Mouse (Mus musculus) midbrain, embryonic 10.5 days (tissue): ENCODE measurements around the gene Brd4. TPM values are rescaled to one million over a fixed set of nuclear protein-coding genes. Genes with fewer than 3 reads are reported as not detected.

Source experiments
- DNase-seq: peaks from one replicate; pipeline ENCODE4 v3.0.0-alpha.2; 2017; ENCODE audit warnings: low spot score
- H3K27ac ChIP-seq: fragments of 300-500 bp; sonication (generic); replicated peaks from 2 replicates; pipeline ENCODE4 v1.5.1; 2016; ENCODE audit warnings: mild to moderate bottlenecking
- H3K27me3 ChIP-seq: fragments of 300-500 bp; sonication (generic); 2 replicates; pipeline ENCODE4 v1.6.1; 2016; ENCODE audit warnings: low read depth, mild to moderate bottlenecking; ENCODE audit not compliant: poor library complexity, severe bottlenecking
- H3K36me3 ChIP-seq: fragments of 300-500 bp; sonication (generic); 2 replicates; pipeline ENCODE4 v1.6.1; 2016; ENCODE audit warnings: mild to moderate bottlenecking, moderate library complexity
- H3K4me1 ChIP-seq: fragments of 300-500 bp; sonication (generic); 2 replicates; pipeline ENCODE4 v1.6.1; 2016
- H3K4me3 ChIP-seq: fragments of 300-500 bp; sonication (generic); 2 replicates; pipeline ENCODE4 v1.5.1; 2016; ENCODE audit warnings: mild to moderate bottlenecking, moderate library complexity
- H3K9me3 ChIP-seq: fragments of 300-500 bp; sonication (generic); replicated peaks from 2 replicates; pipeline ENCODE4 v1.6.1; 2016; ENCODE audit warnings: mild to moderate bottlenecking
- WGBS: fragments of 180-500 bp; shearing (Covaris S2); methylation state at CpG from one replicate; pipeline ENCODE4 v1.1.7; 2016; 5-methylcytosine and 5-hydroxymethylcytosine counted together
- polyA plus RNA-seq: library from polyadenylated mRNA; unstranded; fragments of >200 nt; fragmentation: Nextera tagmentation; extraction: Ambion mirVana; gene quantifications from 2 replicates; pipeline ENCODE4 v1.2.1, GENCODE M21; 2016

Brd4 gene
- polyA plus RNA-seq, 1 experiment from 2014 or later: 110 TPM

GRCm38 (mm10) chr17:32312801-32313200 is 28.3 kb upstream of the Brd4 start:
- Histone ChIP-seq H3K9me3 (no peaks in the 10 kb centered on the region), H3K4me1 (no peaks in the 10 kb centered on the region), H3K4me3 (no peak overlapping the region), H3K36me3 (peaks cover 100% of the 10 kb centered on the region), H3K27ac (no peak overlapping the region), H3K27me3 (no peaks in the 10 kb centered on the region)
- DNase-seq: no peak
- 95% methylated on average over 8 of the region's 8 CpGs for WGBS

DNA sequence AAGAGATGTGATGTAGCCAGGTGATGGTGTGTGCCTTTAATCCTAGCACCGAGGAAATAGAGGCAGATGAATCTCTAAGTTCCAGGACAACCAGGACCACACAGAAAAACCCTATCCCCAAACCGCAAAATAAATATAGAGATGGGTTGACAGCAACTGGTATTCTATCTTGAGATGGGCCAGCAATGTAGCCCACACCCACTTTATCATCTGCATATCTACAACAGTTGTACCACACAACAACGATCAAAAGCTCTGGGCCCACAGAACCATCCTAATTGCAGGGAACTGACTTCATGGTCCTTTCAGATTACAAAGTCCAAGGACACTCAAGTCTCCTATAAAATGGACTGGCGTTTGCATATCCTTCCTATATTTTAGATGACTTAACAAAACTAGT is 23.4 kb upstream of the Brd4 start:
- H3K4me1 ChIP-seq: no peaks in the 10 kb centered on the region
- peaks cover 100% of the 10 kb centered on the region for H3K36me3 ChIP-seq
- H3K27me3 ChIP-seq: no peaks in the 10 kb centered on the region
- no peak overlapping the region for H3K4me3 ChIP-seq
- H3K9me3 ChIP-seq: no peaks in the 10 kb centered on the region
- no peak for DNase-seq
- no peak overlapping the region for H3K27ac ChIP-seq
- 97% methylated on average over 4 of the region's 4 CpGs for WGBS

- no peak overlapping the region for H3K4me3 ChIP-seq
- WGBS: 90% methylated on average over 1 of the region's 1 CpGs
- peaks cover 16% of the 10 kb centered on the region for H3K36me3 ChIP-seq
- no peaks in the 10 kb centered on the region for H3K4me1 ChIP-seq
- H3K27ac ChIP-seq: no peak overlapping the region
- DNase-seq: no peak
- no peaks in the 10 kb centered on the region for H3K27me3 ChIP-seq
- H3K9me3 ChIP-seq: no peaks in the 10 kb centered on the region
Measured at GRCm38 (mm10) chr17:32298125-32298524, 13.6 kb upstream of the Brd4 start.

GRCm38 (mm10) chr17:32295901-32296300 is 11.4 kb upstream of the Brd4 start:
- Histone ChIP-seq H3K36me3 (0 out of 2 replicates have a peak, but pooled peaks cover under 1% of the 10 kb centered on the region), H3K27me3 (no peaks in the 10 kb centered on the region), H3K4me3 (no peak overlapping the region), H3K4me1 (no peaks in the 10 kb centered on the region), H3K9me3 (no peaks in the 10 kb centered on the region), H3K27ac (no peak overlapping the region)
- no peak for DNase-seq
- WGBS: 87% methylated on average over 2 of the region's 2 CpGs

DNA sequence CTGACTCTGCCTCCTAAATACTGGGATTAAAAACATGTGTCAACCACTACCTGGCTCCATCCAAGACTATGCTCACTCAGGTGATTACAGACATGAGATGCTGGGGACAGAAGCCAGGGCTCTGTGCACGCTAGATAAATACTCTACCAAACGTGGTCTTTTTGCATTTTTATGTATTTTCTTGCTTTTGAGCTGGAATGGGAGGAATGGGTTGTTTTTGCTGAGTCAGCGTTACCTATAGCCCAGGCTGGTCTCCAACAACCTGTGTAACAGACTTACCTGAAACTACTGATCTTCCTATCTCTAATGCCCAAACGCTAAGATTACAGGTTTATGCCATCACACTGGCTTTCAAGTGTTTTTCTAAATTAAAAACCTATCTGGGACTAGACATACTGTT is 10.6 kb upstream of the Brd4 start:
- H3K27me3 ChIP-seq: no peaks in the 10 kb centered on the region
- H3K4me3 ChIP-seq: no peak overlapping the region
- no peaks in the 10 kb centered on the region for H3K36me3 ChIP-seq
- no peaks in the 10 kb centered on the region for H3K4me1 ChIP-seq
- WGBS: 82% methylated on average over 4 of the region's 4 CpGs
- no peak for DNase-seq
- no peak overlapping the region for H3K27ac ChIP-seq
- no peaks in the 10 kb centered on the region for H3K9me3 ChIP-seq

GRCm38 (mm10) chr17:32285138-32285670 is 682 bp upstream of the Brd4 start:
- DNase-seq: no peak
- peak overlapping the region; percentile 97 for H3K4me3 ChIP-seq
- no peaks in the 10 kb centered on the region for H3K36me3 ChIP-seq
- H3K27me3 ChIP-seq: no peaks in the 10 kb centered on the region
- peaks cover 35% of the 10 kb centered on the region for H3K4me1 ChIP-seq
- WGBS: 57% methylated on average over 6 of the region's 6 CpGs
- peak overlapping the region; percentile 98 for H3K27ac ChIP-seq
- no peaks in the 10 kb centered on the region for H3K9me3 ChIP-seq

GRCm38 (mm10) chr17:32283771-32284221 is 726 bp downstream of the Brd4 start:
- 0% methylated on average over 21 of the region's 41 CpGs for WGBS
- peaks cover 9% of the 10 kb centered on the region; the same call in 1 of the 2 replicates for H3K36me3 ChIP-seq
- H3K27me3 ChIP-seq: no peaks in the 10 kb centered on the region
- peak; percentile 67 for DNase-seq
- peak overlapping the region; percentile 97 for H3K4me3 ChIP-seq
- H3K4me1 ChIP-seq: peaks cover 35% of the 10 kb centered on the region
- no peaks in the 10 kb centered on the region for H3K9me3 ChIP-seq
- H3K27ac ChIP-seq: peak overlapping the region; percentile 98

- H3K4me3 ChIP-seq: peak overlapping the region; percentile 97
Measured at GRCm38 (mm10) chr17:32283341-32283740, 1.2 kb downstream of the Brd4 start.

DNA sequence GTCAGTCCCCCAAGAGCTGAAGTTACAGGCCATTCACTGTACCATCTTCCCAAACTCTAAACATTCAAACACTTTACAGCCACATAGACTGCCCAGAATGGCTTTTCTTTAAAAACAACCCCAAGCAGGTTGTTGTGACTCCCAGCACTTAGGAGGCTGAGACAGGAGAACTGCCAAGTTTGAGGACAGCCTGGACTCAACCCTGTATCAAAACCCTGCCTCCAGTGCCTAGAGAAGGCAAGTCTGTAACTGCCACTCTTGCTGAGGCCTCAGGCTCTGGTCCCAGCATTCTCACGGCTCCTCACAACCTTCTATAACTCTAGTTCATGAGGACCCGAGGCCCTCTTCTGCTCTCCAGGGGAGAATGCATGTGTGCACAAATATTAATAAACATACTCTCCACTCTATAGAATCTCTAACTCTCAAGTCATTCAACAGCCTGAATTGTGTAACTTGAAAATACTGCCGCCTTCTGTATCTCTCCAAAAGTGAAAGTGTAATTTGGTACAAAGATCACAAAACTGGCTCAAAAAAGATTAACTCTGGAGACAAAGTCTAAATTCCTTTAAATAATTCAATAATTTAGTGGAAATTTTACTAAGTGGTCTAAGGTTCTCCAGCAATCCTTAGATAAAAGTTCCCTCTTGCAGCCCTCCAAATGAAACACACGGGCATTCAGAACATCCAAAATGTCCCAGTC is 2.8 kb downstream of the Brd4 start:
- DNase-seq: no peak
- WGBS: 92% methylated on average over 4 of the region's 4 CpGs
- H3K36me3 ChIP-seq: peaks cover 9% of the 10 kb centered on the region; the same call in 1 of the 2 replicates
- H3K9me3 ChIP-seq: no peaks in the 10 kb centered on the region
- peak overlapping the region; percentile 27; the same call in 1 of the 2 replicates for H3K4me3 ChIP-seq
- no peak overlapping the region for H3K27ac ChIP-seq
- H3K4me1 ChIP-seq: peaks cover 35% of the 10 kb centered on the region
- no peaks in the 10 kb centered on the region for H3K27me3 ChIP-seq

More at GRCm38 (mm10) chr17:32283341-32283740, 1.2 kb downstream of the Brd4 start:
- Histone ChIP-seq H3K36me3 (peaks cover 9% of the 10 kb centered on the region; the same call in 1 of the 2 replicates), H3K9me3 (no peaks in the 10 kb centered on the region), H3K4me1 (peaks cover 35% of the 10 kb centered on the region), H3K27ac (peak overlapping the region; percentile 98), H3K27me3 (no peaks in the 10 kb centered on the region)
- 12% methylated on average over 7 of the region's 7 CpGs for WGBS
- peak; percentile 32 for DNase-seq

- Histone ChIP-seq H3K9me3 (no peaks in the 10 kb centered on the region), H3K4me3 (no peak overlapping the region), H3K27me3 (no peaks in the 10 kb centered on the region), H3K4me1 (peaks cover 35% of the 10 kb centered on the region), H3K27ac (no peak overlapping the region), H3K36me3 (peaks cover 9% of the 10 kb centered on the region; the same call in 1 of the 2 replicates)
- no peak for DNase-seq
- WGBS: 94% methylated on average over 2 of the region's 2 CpGs
Measured at GRCm38 (mm10) chr17:32281126-32281525, 3.4 kb downstream of the Brd4 start.

DNA sequence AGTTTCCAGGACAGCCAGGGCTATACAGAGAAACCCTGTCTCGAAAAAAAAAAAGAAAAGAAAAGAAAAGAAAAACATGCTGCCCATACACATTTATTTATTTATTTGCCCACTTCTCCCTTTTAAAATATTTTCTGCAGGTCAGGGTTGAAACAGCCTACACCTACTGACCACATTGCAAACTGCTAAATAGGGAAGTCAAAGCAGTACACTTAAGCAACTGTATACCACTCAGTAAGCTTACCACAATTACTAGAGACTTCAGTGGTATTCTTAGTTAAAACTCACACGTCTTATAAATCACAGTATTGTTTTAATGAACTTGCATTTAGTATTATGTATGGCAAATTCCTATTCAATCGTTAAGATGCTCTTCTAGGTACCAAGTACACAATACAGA is 3.9 kb downstream of the Brd4 start:
- 92% methylated on average over 3 of the region's 3 CpGs for WGBS
- Histone ChIP-seq H3K27me3 (no peaks in the 10 kb centered on the region), H3K9me3 (no peaks in the 10 kb centered on the region), H3K36me3 (peaks cover 9% of the 10 kb centered on the region; the same call in 1 of the 2 replicates), H3K4me3 (no peak overlapping the region), H3K4me1 (peaks cover 35% of the 10 kb centered on the region), H3K27ac (no peak overlapping the region)
- no peak for DNase-seq

- Histone ChIP-seq H3K4me1 (peaks cover 12% of the 10 kb centered on the region), H3K36me3 (peaks cover 12% of the 10 kb centered on the region; the same call in 1 of the 2 replicates), H3K4me3 (no peak overlapping the region), H3K27me3 (no peaks in the 10 kb centered on the region), H3K9me3 (no peaks in the 10 kb centered on the region), H3K27ac (no peak overlapping the region)
- DNase-seq: no peak
- 87% methylated on average over 1 of the region's 1 CpGs for WGBS
Measured at GRCm38 (mm10) chr17:32277201-32277600, 7.3 kb downstream of the Brd4 start.

DNA sequence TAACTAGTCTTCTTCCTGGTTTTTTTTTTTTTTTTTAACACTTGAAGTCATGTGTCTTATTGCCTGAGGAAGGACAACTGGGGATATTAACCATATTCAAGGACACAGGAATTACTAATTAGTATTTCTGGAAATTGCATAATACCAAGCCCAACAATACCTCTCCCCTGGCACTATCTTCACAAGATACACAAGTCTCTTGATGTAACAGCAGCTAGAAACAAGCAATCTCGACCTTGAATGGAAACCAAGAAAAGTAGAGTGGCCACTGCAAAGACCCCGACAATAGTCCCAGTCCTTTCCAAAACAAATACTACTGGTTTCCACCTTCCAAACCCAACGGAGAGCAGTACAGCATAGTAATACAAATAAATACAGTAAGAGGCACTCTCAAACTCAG is 9.0 kb downstream of the Brd4 start:
- H3K9me3 ChIP-seq: no peaks in the 10 kb centered on the region
- no peak overlapping the region for H3K4me3 ChIP-seq
- H3K36me3 ChIP-seq: peaks cover 24% of the 10 kb centered on the region; the same call in 1 of the 2 replicates
- no peak overlapping the region for H3K27ac ChIP-seq
- no peaks in the 10 kb centered on the region for H3K27me3 ChIP-seq
- DNase-seq: no peak
- WGBS: 90% methylated on average over 3 of the region's 3 CpGs
- H3K4me1 ChIP-seq: no peaks in the 10 kb centered on the region
